Mouse (Mus musculus): ENCODE measurements at regions not wholly inside any gene's neighbourhood (a gene's known extent, or its start where the extent isn't known, plus 50 kb on each side); places are given as distances from the start of the nearest gene placed in this dataset.

- no peak for TF ChIP-seq CTCF (IDR thresholded peaks at IDR 0.05; ENCODE audit: control insufficient read depth, insufficient read depth, low read length)
- TF ChIP-seq POLR2A (IDR thresholded peaks at IDR 0.05; ENCODE audit: borderline replicate concordance, control insufficient read depth, low read depth, low read length), result no peak
Observed at GRCm38 (mm10) chr4:3081148-3081952, 85.8 kb upstream of the Vmn1r2 start.

Measured in bone marrow, adult 2 months (tissue).